Mouse (Mus musculus) myocyte (in vitro differentiated cells): ENCODE data around the gene Ksr2. TPM values are rescaled to one million over a fixed set of nuclear protein-coding genes. Genes with fewer than 3 reads are reported as not detected.

Experiments
- H3K27me3 ChIP-seq: one replicate; pipeline ENCODE4 v1.6.1; 2011; ENCODE audit not compliant: control insufficient read depth, insufficient read depth, insufficient read length
- H3K36me3 ChIP-seq: one replicate; pipeline ENCODE4 v1.6.1; 2011; ENCODE audit not compliant: control insufficient read depth, insufficient read depth
- H3K4me2 ChIP-seq: one replicate; pipeline ENCODE4 v1.6.1; 2011; ENCODE audit warnings: low read depth, control low read depth
- H3K4me3 ChIP-seq: one replicate; pipeline ENCODE4 v1.5.1; 2011; ENCODE audit warnings: mild to moderate bottlenecking, control low read depth, moderate library complexity
- H3K79me2 ChIP-seq: one replicate; pipeline ENCODE4 v1.6.1; 2011; ENCODE audit not compliant: control insufficient read depth, insufficient read depth
- H3ac ChIP-seq: one replicate; pipeline ENCODE4 v1.6.1; 2011; ENCODE audit not compliant: control insufficient read depth, insufficient read length
- CEBPB ChIP-seq: IDR thresholded peaks from 2 replicates; pipeline ENCODE4 v1.6.1; 2011; ENCODE audit warnings: mild to moderate bottlenecking, moderate library complexity; ENCODE audit not compliant: poor library complexity, insufficient read depth, severe bottlenecking
- E2F4 ChIP-seq: IDR thresholded peaks from one replicate; pipeline ENCODE4 v1.6.1; 2011; ENCODE audit warnings: mild to moderate bottlenecking, control low read depth, moderate library complexity; ENCODE audit not compliant: insufficient read depth
- MAX ChIP-seq: IDR thresholded peaks from one replicate; pipeline ENCODE4 v1.6.1; 2011; ENCODE audit warnings: low read depth, mild to moderate bottlenecking, control low read depth
- MYOD1 ChIP-seq, 3 experiments: IDR thresholded peaks; one replicate each; pipeline ENCODE4 v1.6.1; 2011; ENCODE audit warnings: control low read depth in 2 of 3, low read depth in 2 of 3, mild to moderate bottlenecking in 2 of 3, moderate library complexity in 1 of 3; ENCODE audit not compliant: insufficient read length in 2 of 3, control insufficient read depth in 1 of 3
- MYOG ChIP-seq, 3 experiments: IDR thresholded peaks; one replicate each; pipeline ENCODE4 v1.6.1; 2011; ENCODE audit warnings: control low read depth in 2 of 3, low read depth in 2 of 3, mild to moderate bottlenecking in 2 of 3; ENCODE audit not compliant: insufficient read length in 2 of 3, control insufficient read depth in 1 of 3, insufficient read depth in 1 of 3
- POLR2A ChIP-seq: IDR thresholded peaks from one replicate; pipeline ENCODE4 v1.6.1; 2011; ENCODE audit warnings: low read depth, mild to moderate bottlenecking, control low read depth, moderate library complexity; ENCODE audit not compliant: insufficient read length
- POLR2AphosphoS2 ChIP-seq: IDR thresholded peaks from one replicate; pipeline ENCODE4 v1.6.1; 2011; ENCODE audit warnings: low read depth, control low read depth; ENCODE audit not compliant: insufficient read length
- REST ChIP-seq: IDR thresholded peaks from one replicate; pipeline ENCODE4 v1.6.1; 2011; ENCODE audit warnings: mild to moderate bottlenecking, control low read depth, moderate library complexity; ENCODE audit not compliant: insufficient read depth, insufficient read length
- SRF ChIP-seq: IDR thresholded peaks from one replicate; pipeline ENCODE4 v1.6.1; 2011; ENCODE audit warnings: low read depth; ENCODE audit not compliant: control insufficient read depth, insufficient read length
- TCF12 ChIP-seq: IDR thresholded peaks from one replicate; pipeline ENCODE4 v1.6.1; 2011; ENCODE audit warnings: mild to moderate bottlenecking, control low read depth; ENCODE audit not compliant: poor library complexity, insufficient read depth, severe bottlenecking
- TCF3 ChIP-seq: IDR thresholded peaks from one replicate; pipeline ENCODE4 v1.6.1; 2011; ENCODE audit warnings: low read depth, control low read depth; ENCODE audit not compliant: insufficient read length
- USF1 ChIP-seq: IDR thresholded peaks from one replicate; pipeline ENCODE4 v1.6.1; 2011; ENCODE audit warnings: low read depth, mild to moderate bottlenecking, control low read depth, moderate library complexity
- polyA plus RNA-seq: library from polyadenylated mRNA; unstranded; fragments of >200 nt; fragmentation: generic; extraction: Trizol; gene quantifications from one replicate; pipeline ENCODE4 v1.2.1, GENCODE M21; 2012; ENCODE audit warnings: missing spikeins

The Ksr2 gene
- polyA plus RNA-seq, 1 experiment = 0.02 TPM

GRCm38 (mm10) chr5:117712207-117712606 lies 298.4 kb downstream of the Ksr2 start:
- Histone ChIP-seq H3K27me3 (no peaks in the 10 kb centered on the region), H3ac (no peak overlapping the region), H3K36me3 (no peaks in the 10 kb centered on the region), H3K79me2 (no peaks in the 10 kb centered on the region), H3K4me3 (no peak overlapping the region), H3K4me2 (no peak overlapping the region)
- TF ChIP-seq MYOD1 (IDR thresholded peaks at IDR 0.05; ENCODE audit: control insufficient read depth in 1 of 3, insufficient read length in 2 of 3, low read depth in 2 of 3) (no peak), POLR2AphosphoS2 (no peak), POLR2A (no peak), CEBPB (no peak), E2F4 (no peak), REST (no peak), TCF12 (no peak), USF1 (no peak), TCF3 (no peak), SRF (no peak)

GRCm38 (mm10) chr5:117717120-117717519 lies 303.3 kb downstream of the Ksr2 start:
- Histone ChIP-seq H3ac (no peak overlapping the region), H3K4me2 (no peak overlapping the region), H3K79me2 (no peaks in the 10 kb centered on the region), H3K27me3 (no peaks in the 10 kb centered on the region), H3K4me3 (no peak overlapping the region), H3K36me3 (no peaks in the 10 kb centered on the region)
- TF ChIP-seq MYOD1 (IDR thresholded peaks at IDR 0.05; ENCODE audit: control insufficient read depth in 1 of 3, insufficient read length in 2 of 3, low read depth in 2 of 3) = no peak
- TF ChIP-seq CEBPB = no peak
- TF ChIP-seq USF1 = no peak
- TF ChIP-seq MAX = no peak
- no peak for TF ChIP-seq POLR2AphosphoS2
- TF ChIP-seq TCF3 = no peak

GRCm38 (mm10) chr5:117723316-117723715 lies 309.5 kb downstream of the Ksr2 start:
- Histone ChIP-seq H3K4me2 (no peak overlapping the region), H3K36me3 (no peaks in the 10 kb centered on the region), H3K27me3 (no peaks in the 10 kb centered on the region), H3K4me3 (no peak overlapping the region), H3ac (no peak overlapping the region), H3K79me2 (no peaks in the 10 kb centered on the region)
- no peak for TF ChIP-seq TCF3
- no peak for TF ChIP-seq CEBPB
- TF ChIP-seq MAX = no peak
- TF ChIP-seq E2F4 = no peak
- no peak for TF ChIP-seq POLR2AphosphoS2
- no peak for TF ChIP-seq REST
- no peak for TF ChIP-seq SRF
- no peak for TF ChIP-seq MYOG (IDR thresholded peaks at IDR 0.05; ENCODE audit: control insufficient read depth in 1 of 3, insufficient read depth in 1 of 3, insufficient read length in 2 of 3, low read depth in 2 of 3)
- TF ChIP-seq USF1 = no peak
- no peak for TF ChIP-seq MYOD1 (IDR thresholded peaks at IDR 0.05; ENCODE audit: control insufficient read depth in 1 of 3, insufficient read length in 2 of 3, low read depth in 2 of 3)
- no peak for TF ChIP-seq TCF12
- TF ChIP-seq POLR2A = no peak

- H3K4me3 ChIP-seq = no peak overlapping the region
- no peaks in the 10 kb centered on the region for H3K27me3 ChIP-seq
- H3ac ChIP-seq = no peak overlapping the region
- no peaks in the 10 kb centered on the region for H3K36me3 ChIP-seq
- TF ChIP-seq SRF (no peak), MAX (no peak), TCF3 (no peak), TCF12 (no peak), MYOG (IDR thresholded peaks at IDR 0.05; ENCODE audit: control insufficient read depth in 1 of 3, insufficient read depth in 1 of 3, insufficient read length in 2 of 3, low read depth in 2 of 3) (no peak), REST (no peak), MYOD1 (IDR thresholded peaks at IDR 0.05; ENCODE audit: control insufficient read depth in 1 of 3, insufficient read length in 2 of 3, low read depth in 2 of 3) (no peak), E2F4 (no peak), POLR2A (no peak), POLR2AphosphoS2 (no peak), CEBPB (no peak)
- no peak overlapping the region for H3K4me2 ChIP-seq
- no peaks in the 10 kb centered on the region for H3K79me2 ChIP-seq
Observed at GRCm38 (mm10) chr5:117726548-117726947, 312.7 kb downstream of the Ksr2 start.

GRCm38 (mm10) chr5:117727138-117727537 lies 313.3 kb downstream of the Ksr2 start:
- Histone ChIP-seq H3K79me2 (no peaks in the 10 kb centered on the region), H3K4me2 (no peak overlapping the region), H3K4me3 (no peak overlapping the region), H3K36me3 (no peaks in the 10 kb centered on the region), H3K27me3 (no peaks in the 10 kb centered on the region), H3ac (no peak overlapping the region)
- TF ChIP-seq POLR2A = no peak
- TF ChIP-seq MYOD1 (IDR thresholded peaks at IDR 0.05; ENCODE audit: control insufficient read depth in 1 of 3, insufficient read length in 2 of 3, low read depth in 2 of 3) = no peak
